Mouse (Mus musculus) adrenal gland, adult 10 weeks (tissue): ENCODE results near the gene Tas2r139. TPM values are rescaled to one million over a fixed set of nuclear protein-coding genes. Genes with fewer than 3 reads are reported as not detected.

ENCODE experiments used
- polyA plus RNA-seq: library from polyadenylated mRNA; stranded (reverse); fragments of 350-450 nt; fragmentation: Illumina TruSeq; extraction: RNeasy Lipid Tissue Mini Kit (QIAGEN cat#74804); gene quantifications from one replicate; pipeline ENCODE4 v1.2.3, GENCODE M21; 2014; ENCODE audit warnings: low read depth, low replicate concordance

The Tas2r139 gene
- not detected for polyA plus RNA-seq

DNA sequence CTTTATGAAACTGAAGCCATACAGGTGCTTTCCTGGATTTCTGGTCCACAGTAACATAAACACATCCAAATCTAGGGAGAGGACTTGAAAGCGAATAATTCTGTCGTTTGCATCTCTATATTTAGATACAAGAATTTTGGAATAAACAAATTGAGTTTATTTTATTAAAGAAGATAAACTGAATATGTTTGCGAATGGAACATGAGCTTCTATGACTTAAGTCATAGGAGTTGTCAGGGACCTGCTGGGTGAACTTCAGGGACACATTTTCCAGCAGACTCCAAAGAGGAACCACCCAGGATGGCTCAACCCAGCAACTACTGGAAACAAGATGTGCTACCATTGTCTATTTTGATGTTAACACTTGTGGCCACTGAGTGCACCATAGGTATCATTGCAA, at the start of gene Tas2r139:
Gene Tas2r139, plus strand, starts transcription at position 301 of the 400 bp plus-strand sequence.

Other genes with a start within 250 kb of the Tas2r139 start
- not detected for gene Sval1, start 189.3 kb upstream of the Tas2r139 start, polyA plus RNA-seq
- not detected for gene Sval3, start 172.8 kb upstream of the Tas2r139 start, polyA plus RNA-seq
- gene Sva, start 102.5 kb upstream of the Tas2r139 start, polyA plus RNA-seq: not detected
- gene Tas2r144, start 74.4 kb downstream of the Tas2r139 start, polyA plus RNA-seq: not detected
- gene Gstk1, start 105.0 kb downstream of the Tas2r139 start, polyA plus RNA-seq: 173 TPM
- not detected for gene Tmem139, start 121.0 kb downstream of the Tas2r139 start, polyA plus RNA-seq
- gene Casp2, start 124.0 kb downstream of the Tas2r139 start, polyA plus RNA-seq: 23.4 TPM
- gene Clcn1, start 145.7 kb downstream of the Tas2r139 start, polyA plus RNA-seq: 0.23 TPM
- not detected for gene Fam131b, start 183.7 kb downstream of the Tas2r139 start, polyA plus RNA-seq
- gene Zyx, start 208.7 kb downstream of the Tas2r139 start, polyA plus RNA-seq: 2.6 TPM
- gene Epha1, start 232.3 kb downstream of the Tas2r139 start, polyA plus RNA-seq: 0.17 TPM